Mouse (Mus musculus): ENCODE results near the gene Robo4.

The Robo4 gene

GRCm38 (mm10) chr9:37455868-37456267 lies 54.2 kb downstream of the Robo4 start:
- no peak for DNase-seq

GRCm38 (mm10) chr9:37456481-37456910 lies 54.8 kb downstream of the Robo4 start:
- DNase-seq, result peak; percentile 35

DNA sequence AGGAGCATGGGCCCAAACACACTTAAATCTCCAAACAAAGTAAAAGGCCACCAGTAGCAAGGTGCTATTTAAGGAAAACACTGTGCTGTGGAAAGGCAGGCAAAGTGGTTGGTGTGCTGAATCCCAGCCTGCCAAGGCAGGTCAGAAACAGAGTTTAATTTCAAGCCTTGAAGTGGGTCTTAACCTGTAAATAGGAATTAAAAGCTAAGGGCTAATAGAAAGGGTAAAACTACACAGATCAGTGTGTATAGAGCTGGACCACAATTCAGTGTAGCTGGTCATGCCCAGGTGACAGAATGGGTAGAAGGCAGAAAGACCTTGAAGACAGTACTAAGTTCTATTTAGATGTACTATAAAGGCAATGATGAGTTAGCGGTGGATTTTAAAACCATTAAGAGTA lies 55.5 kb downstream of the Robo4 start:
- DNase-seq, result no peak

DNA sequence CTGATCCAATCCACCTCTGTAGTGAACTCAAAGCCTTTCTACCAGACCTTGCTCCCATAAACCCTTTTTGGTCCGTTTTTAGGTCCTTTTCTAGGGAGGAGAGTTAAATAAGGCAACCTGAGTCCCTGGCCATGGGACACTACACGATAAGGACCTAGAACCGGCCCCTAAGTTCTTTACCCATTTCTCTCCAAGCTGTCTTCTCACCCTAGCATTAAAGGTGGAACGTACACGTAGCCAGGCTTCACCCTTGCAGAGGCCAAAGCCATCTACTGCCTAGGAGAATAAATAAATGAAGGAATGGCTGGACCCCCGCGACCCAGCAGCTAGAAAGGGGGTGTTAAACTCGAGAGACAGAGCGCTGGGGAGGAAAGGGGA lies 58.0 kb downstream of the Robo4 start:
- DNase-seq, result no peak

GRCm38 (mm10) chr9:37460043-37460960 lies 58.6 kb downstream of the Robo4 start:
- DNase-seq, result peak; percentile 37

DNA sequence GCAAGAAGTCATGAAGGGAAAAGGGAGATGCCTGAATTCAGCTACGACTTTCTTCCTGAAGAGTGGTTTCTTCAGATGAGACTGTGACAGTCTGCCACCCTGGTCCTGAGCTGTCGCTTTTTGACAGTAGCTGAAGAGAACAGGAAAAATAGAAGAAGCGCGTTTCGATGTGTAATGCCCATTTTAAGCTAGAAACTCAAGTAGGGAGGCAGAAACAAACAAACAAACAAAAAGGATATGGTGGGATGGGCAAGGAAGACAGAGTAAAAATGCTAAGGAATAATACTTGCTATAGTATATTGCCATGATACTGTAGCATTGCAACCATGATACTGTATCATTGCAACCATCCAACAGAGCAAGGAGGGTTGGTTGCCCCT lies 59.3 kb downstream of the Robo4 start:
- DNase-seq, result no peak

GRCm38 (mm10) chr9:37461571-37461970 lies 59.9 kb downstream of the Robo4 start:
- no peak for DNase-seq

- peak; percentile 71 for DNase-seq
Observed at GRCm38 (mm10) chr9:37462764-37463163, 61.1 kb downstream of the Robo4 start.
